In the genomic region with DNA sequence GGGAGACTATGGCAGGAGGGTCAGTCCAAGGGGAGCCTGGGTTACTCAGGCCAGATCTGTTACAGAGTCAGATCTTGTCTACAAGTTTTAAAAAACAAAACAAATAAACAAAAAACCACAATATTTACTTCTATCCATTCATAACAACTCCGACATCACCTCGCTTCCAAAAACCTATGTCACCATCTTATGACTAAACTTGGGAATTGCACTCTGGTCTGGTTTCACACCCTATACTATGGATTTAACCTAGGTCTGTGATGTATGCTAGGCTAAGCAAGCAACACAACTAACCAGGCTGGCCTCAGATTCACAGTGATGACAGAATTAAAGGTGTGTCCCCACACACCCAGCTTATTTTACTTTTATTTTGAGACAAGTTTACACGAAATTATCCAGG, we compare ENCODE assay signal across 9 mouse cellular contexts. TPM values are rescaled to one million over a fixed set of nuclear protein-coding genes. Genes with fewer than 3 reads are reported as not detected.
DNase-seq lines count a peak whose midpoint lies in the region; ATAC-seq and TF ChIP-seq lines count a peak whose summit lies in the region.
"Had no signal": no experiment of that assay in that cellular context is flagged by ENCODE, and none has a peak within 500 bp of the region (broad histone marks: within the 10 kb centered on the region; RNA-seq: fewer than 3 reads in every experiment).

No protein-coding gene starts in this region.

- TF ChIP-seq CTCF in cortical plate, adult 2 months (IDR thresholded peaks at IDR 0.05; ENCODE audit: extremely low read depth, insufficient read depth, low read length) = peak; percentile 13; the same call in 1 of the 2 replicates

- no peak for ATAC-seq in kidney, embryonic 16.5 days (ENCODE audit: low FRiP score, low TSS enrichment)
- no peak for ATAC-seq in hindbrain, embryonic 14.5 days (ENCODE audit: low FRiP score)
- no peak for ATAC-seq in frontal cortex, adult (ENCODE audit: low TSS enrichment)

- H3K9me3 ChIP-seq in kidney, embryonic 16.5 days (ENCODE audit: low read length) = no peaks in the 10 kb centered on the region
- no peaks in the 10 kb centered on the region for H3K9me3 ChIP-seq in hindbrain, embryonic 14.5 days (ENCODE audit: control insufficient read depth, low read length)
- H3K9me3 ChIP-seq: liver, embryonic 15.5 days had no signal

- 76% methylated on average over 3 of the region's 3 CpGs for WGBS in kidney, embryonic 16.5 days
- 65% methylated on average over 3 of the region's 3 CpGs for WGBS in hindbrain, embryonic 14.5 days

- TF ChIP-seq POLR2A in cortical plate, adult 2 months (IDR thresholded peaks at IDR 0.05; ENCODE audit: extremely low read depth, insufficient read depth, low read length) = no peak

- peaks cover 24% of the 10 kb centered on the region for H3K4me1 ChIP-seq in kidney, embryonic 16.5 days (ENCODE audit: insufficient read depth, low read length)
- H3K4me1 ChIP-seq in cortical plate, adult 2 months (ENCODE audit: control insufficient read depth, insufficient read depth, low read length) = peaks cover 2% of the 10 kb centered on the region; the same call in 1 of the 2 replicates
- no peaks in the 10 kb centered on the region for H3K4me1 ChIP-seq in hindbrain, embryonic 14.5 days (replicated peaks; ENCODE audit: control insufficient read depth, insufficient read depth, low read length)

- H3K36me3 ChIP-seq in kidney, embryonic 16.5 days (ENCODE audit: insufficient read depth, low read length) = peaks cover 19% of the 10 kb centered on the region
- peaks cover 33% of the 10 kb centered on the region for H3K36me3 ChIP-seq in hindbrain, embryonic 14.5 days (replicated peaks; ENCODE audit: control insufficient read depth, insufficient read depth)

- H3K27ac ChIP-seq in kidney, embryonic 16.5 days (ENCODE audit: low read length) = no peak overlapping the region; the same call in 1 of the 2 replicates
- no peak overlapping the region for H3K27ac ChIP-seq in cortical plate, adult 2 months (ENCODE audit: insufficient read depth, low read length)
- no peak overlapping the region for H3K27ac ChIP-seq in hindbrain, embryonic 14.5 days

- no peak for DNase-seq in kidney, postnatal 25 days
- DNase-seq in 416B (ENCODE audit: low read depth) = peak; percentile 47
- peak; percentile 39 for DNase-seq in hindbrain, embryonic 14.5 days (ENCODE audit: low spot score)
- no peak for DNase-seq in frontal cortex, postnatal 14 days (ENCODE audit: low spot score in 2 of 2)
- DNase-seq in lung, adult 18-20 months = no peak

- H3K4me3 ChIP-seq in kidney, embryonic 16.5 days (ENCODE audit: low read length) = no peak overlapping the region; the same call in 1 of the 2 replicates
- H3K4me3 ChIP-seq in cortical plate, adult 2 months (ENCODE audit: insufficient read depth, low read length) = no peak overlapping the region
- H3K4me3 ChIP-seq in hindbrain, embryonic 14.5 days (replicated peaks; ENCODE audit: low read length) = no peak overlapping the region
- H3K4me3 ChIP-seq: liver, embryonic 15.5 days had no signal

- 0 out of 2 replicates have a peak overlapping the region, but pooled peaks have one; percentile 46 for H3K4me2 ChIP-seq in kidney, embryonic 16.5 days (replicated peaks; ENCODE audit: low read depth, low read length)
- H3K4me2 ChIP-seq in hindbrain, embryonic 14.5 days (replicated peaks) = peak overlapping the region; percentile 27

- peak overlapping the region; percentile 51; the same call in 1 of the 2 replicates for H3K9ac ChIP-seq in kidney, embryonic 16.5 days (replicated peaks; ENCODE audit: low read length)
- H3K9ac ChIP-seq in hindbrain, embryonic 14.5 days = no peak overlapping the region

- no peaks in the 10 kb centered on the region for H3K27me3 ChIP-seq in kidney, embryonic 16.5 days (ENCODE audit: insufficient read depth, low read length)
- no peaks in the 10 kb centered on the region for H3K27me3 ChIP-seq in hindbrain, embryonic 14.5 days (ENCODE audit: control insufficient read depth, insufficient read depth, low read length)

RNA-seq across cellular contexts. Expression of gene Ly6g5c, which starts 1.6 kb away (rescaled TPM):
- not detected in 2 replicates for polyA plus RNA-seq in kidney, embryonic 16.5 days (2015; fragmentation: Nextera tagmentation; extraction: Ambion mirVana)
- not detected in 2 replicates for polyA plus RNA-seq in cortical plate, adult 2 months (2012; rRNA removed)
- not detected in 2 replicates for polyA plus RNA-seq in hindbrain, embryonic 14.5 days (2014; fragmentation: Nextera tagmentation; extraction: Ambion mirVana)
- polyA plus RNA-seq: liver, embryonic 15.5 days had no signal

RNA-seq across cellular contexts. Expression of gene Ly6g5b, which starts 8.7 kb away (rescaled TPM):
- polyA plus RNA-seq in kidney, embryonic 16.5 days (2015; fragmentation: Nextera tagmentation; extraction: Ambion mirVana) = 0.89 and 1.5 TPM in 2 replicates
- 0.91 and 1.3 TPM in 2 replicates for polyA plus RNA-seq in cortical plate, adult 2 months (2012; rRNA removed)
- polyA plus RNA-seq in hindbrain, embryonic 14.5 days (2014; fragmentation: Nextera tagmentation; extraction: Ambion mirVana) = 0.44 and 1.0 TPM in 2 replicates

RNA-seq across cellular contexts. Expression of gene Gpank1, which starts 14.7 kb away (rescaled TPM):
- 22.3 and 23.7 TPM in 2 replicates for polyA plus RNA-seq in kidney, embryonic 16.5 days (2015; fragmentation: Nextera tagmentation; extraction: Ambion mirVana)
- 20.4 and 21.0 TPM in 2 replicates for polyA plus RNA-seq in cortical plate, adult 2 months (2012; rRNA removed)
- polyA plus RNA-seq in hindbrain, embryonic 14.5 days (2014; fragmentation: Nextera tagmentation; extraction: Ambion mirVana) = 21.9 and 22.0 TPM in 2 replicates

RNA-seq across cellular contexts. Expression of gene Csnk2b, which starts 15.3 kb away (rescaled TPM):
- polyA plus RNA-seq in kidney, embryonic 16.5 days (2015; fragmentation: Nextera tagmentation; extraction: Ambion mirVana) = 293 and 308 TPM in 2 replicates
- 191 and 200 TPM in 2 replicates for polyA plus RNA-seq in cortical plate, adult 2 months (2012; rRNA removed)
- polyA plus RNA-seq in hindbrain, embryonic 14.5 days (2014; fragmentation: Nextera tagmentation; extraction: Ambion mirVana) = 321 and 339 TPM in 2 replicates

RNA-seq across cellular contexts. Expression of gene Abhd16a, which starts 17.5 kb away (rescaled TPM):
- polyA plus RNA-seq in kidney, embryonic 16.5 days (2015; fragmentation: Nextera tagmentation; extraction: Ambion mirVana) = 115 and 118 TPM in 2 replicates
- polyA plus RNA-seq in cortical plate, adult 2 months (2012; rRNA removed) = 147 and 159 TPM in 2 replicates
- polyA plus RNA-seq in hindbrain, embryonic 14.5 days (2014; fragmentation: Nextera tagmentation; extraction: Ambion mirVana) = 86.8 and 89.1 TPM in 2 replicates

Comparison
In these comparisons a context has a peak if more than half of its experiments do, and no peak if none do; other contexts are left out.
1. DNase-seq: peak in 416B (single experiment) and hindbrain, embryonic 14.5 days (single experiment); none in kidney, postnatal 25 days (0 of 2), frontal cortex, postnatal 14 days (0 of 2) and lung, adult 18-20 months (0 of 2).